Mouse (Mus musculus): ENCODE results near the gene Tbxas1. TPM values are rescaled to one million over a fixed set of nuclear protein-coding genes. Genes with fewer than 3 reads are reported as not detected.

Gene Tbxas1
- polyA plus RNA-seq, 1 experiment from 2014 or later: 4.8 TPM

DNA sequence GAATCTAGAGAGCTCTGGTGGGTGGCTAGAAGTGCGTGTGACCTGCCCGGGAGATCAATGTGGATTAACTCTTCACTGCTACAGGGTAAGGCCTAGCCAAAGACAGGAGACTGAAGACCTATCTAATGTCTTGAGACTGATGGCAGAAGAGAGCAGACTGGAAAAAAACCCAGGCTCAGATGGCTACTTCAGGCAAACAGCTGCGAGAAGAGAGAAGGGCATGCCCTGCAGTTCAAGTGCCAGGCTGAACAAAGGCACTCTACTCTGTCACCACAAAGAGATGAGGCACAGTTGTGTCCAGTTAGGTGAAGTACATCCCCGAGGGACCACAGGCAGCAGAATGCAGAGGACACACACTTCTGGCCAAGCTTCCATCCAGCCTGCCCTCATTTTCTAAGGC lies 37.1 kb upstream of the Tbxas1 start:
- H3K27me3 ChIP-seq (replicated peaks; ENCODE audit: control insufficient read depth, insufficient read depth, low read length): no peaks in the 10 kb centered on the region
- 71% methylated on average over 4 of the region's 4 CpGs for WGBS
- no peak overlapping the region for H3K4me2 ChIP-seq (ENCODE audit: low read depth, low read length)
- no peak overlapping the region for H3K4me3 ChIP-seq (ENCODE audit: low read length)
- ATAC-seq: no peak
- no peak overlapping the region for H3K9ac ChIP-seq (ENCODE audit: low read depth, low read length)
- 0 out of 2 replicates have a peak, but pooled peaks cover 15% of the 10 kb centered on the region for H3K4me1 ChIP-seq (ENCODE audit: control insufficient read depth, insufficient read depth, low read length)
- H3K9me3 ChIP-seq (ENCODE audit: control insufficient read depth, low read length): no peaks in the 10 kb centered on the region
- 0 out of 2 replicates have a peak, but pooled peaks cover 2% of the 10 kb centered on the region for H3K36me3 ChIP-seq (ENCODE audit: control insufficient read depth, insufficient read depth, low read length)
- no peak overlapping the region for H3K27ac ChIP-seq (ENCODE audit: low read length)

DNA sequence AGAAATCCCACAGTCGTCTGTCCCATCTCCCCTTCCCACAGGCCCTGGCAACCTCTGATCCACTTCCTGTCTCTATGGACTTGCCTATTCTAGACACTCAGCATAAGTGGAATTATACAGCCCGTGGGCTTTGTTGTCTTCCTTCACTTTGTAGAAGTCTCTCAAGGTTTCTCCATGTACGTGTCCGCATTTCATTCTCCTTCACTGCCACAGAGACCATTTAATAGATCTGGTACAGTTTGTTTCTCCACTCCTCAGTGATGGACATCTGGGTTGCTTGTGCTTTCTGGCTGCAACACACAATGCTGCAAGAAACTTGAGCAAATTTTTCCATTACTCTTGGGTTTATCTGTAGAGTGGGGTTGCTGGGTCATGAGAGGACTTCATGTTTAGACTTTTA lies 35.3 kb upstream of the Tbxas1 start:
- ATAC-seq: no peak
- H3K4me2 ChIP-seq (ENCODE audit: low read depth, low read length): no peak overlapping the region
- 63% methylated on average over 4 of the region's 4 CpGs for WGBS

DNA sequence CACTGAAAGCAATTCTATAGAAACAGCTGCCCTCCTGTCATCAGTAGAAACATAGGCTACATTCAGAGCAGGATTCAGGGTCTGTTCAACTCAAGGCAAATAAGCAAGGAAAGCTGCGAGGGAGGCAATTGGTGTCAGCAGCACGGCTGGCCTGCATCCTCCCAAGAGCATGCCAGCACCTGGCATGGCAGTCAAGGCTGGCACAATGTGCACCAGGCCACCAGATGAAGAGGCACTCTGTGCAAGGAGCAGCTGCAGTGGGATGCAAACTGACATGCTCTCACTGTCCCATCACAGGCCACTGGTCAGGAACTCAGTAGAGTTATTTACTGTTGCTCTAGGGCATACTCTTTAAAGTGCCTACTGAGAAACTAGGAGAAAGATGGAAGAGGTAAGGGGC lies 34.8 kb upstream of the Tbxas1 start:
- no peaks in the 10 kb centered on the region for H3K9me3 ChIP-seq (ENCODE audit: control insufficient read depth, low read length)
- WGBS: 70% methylated on average over 2 of the region's 2 CpGs
- peaks cover 9% of the 10 kb centered on the region; the same call in 1 of the 2 replicates for H3K4me1 ChIP-seq (ENCODE audit: control insufficient read depth, insufficient read depth, low read length)
- no peak overlapping the region for H3K4me2 ChIP-seq (ENCODE audit: low read depth, low read length)
- H3K4me3 ChIP-seq (ENCODE audit: low read length): no peak overlapping the region
- H3K9ac ChIP-seq (ENCODE audit: low read depth, low read length): no peak overlapping the region
- H3K27ac ChIP-seq (ENCODE audit: low read length): no peak overlapping the region
- no peak for ATAC-seq
- H3K36me3 ChIP-seq (ENCODE audit: control insufficient read depth, insufficient read depth, low read length): 0 out of 2 replicates have a peak, but pooled peaks cover 2% of the 10 kb centered on the region
- no peaks in the 10 kb centered on the region for H3K27me3 ChIP-seq (replicated peaks; ENCODE audit: control insufficient read depth, insufficient read depth, low read length)

More for the DNA sequence above, 35.3 kb upstream of the Tbxas1 start:
- no peaks in the 10 kb centered on the region for H3K27me3 ChIP-seq (replicated peaks; ENCODE audit: control insufficient read depth, insufficient read depth, low read length)
- peaks cover 4% of the 10 kb centered on the region; the same call in 1 of the 2 replicates for H3K4me1 ChIP-seq (ENCODE audit: control insufficient read depth, insufficient read depth, low read length)
- no peak overlapping the region for H3K27ac ChIP-seq (ENCODE audit: low read length)
- no peak overlapping the region for H3K4me3 ChIP-seq (ENCODE audit: low read length)
- no peak overlapping the region for H3K9ac ChIP-seq (ENCODE audit: low read depth, low read length)
- 0 out of 2 replicates have a peak, but pooled peaks cover 2% of the 10 kb centered on the region for H3K36me3 ChIP-seq (ENCODE audit: control insufficient read depth, insufficient read depth, low read length)
- H3K9me3 ChIP-seq (ENCODE audit: control insufficient read depth, low read length): no peaks in the 10 kb centered on the region

DNA sequence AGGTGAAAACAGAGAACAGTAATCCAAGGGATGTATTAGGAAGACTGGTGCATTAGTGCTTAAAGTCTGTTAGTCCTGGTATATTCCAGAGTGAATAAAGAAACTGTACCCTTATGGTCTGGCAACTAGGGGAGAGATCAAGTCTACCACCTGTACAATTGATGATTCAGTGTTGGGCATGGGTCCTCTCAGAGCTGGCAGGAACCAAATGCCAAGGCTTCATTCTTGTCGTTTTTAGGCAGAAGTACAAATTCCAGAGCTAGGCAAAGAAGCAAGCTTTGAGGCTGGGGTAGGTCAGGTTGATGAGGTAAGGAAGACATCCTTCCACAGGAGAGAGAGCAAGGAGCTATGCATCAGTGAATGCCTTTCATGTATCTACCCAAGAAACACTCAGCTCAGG lies 34.4 kb upstream of the Tbxas1 start:
- H3K27ac ChIP-seq (ENCODE audit: low read length): no peak overlapping the region
- H3K4me2 ChIP-seq (ENCODE audit: low read depth, low read length): no peak overlapping the region
- H3K27me3 ChIP-seq (replicated peaks; ENCODE audit: control insufficient read depth, insufficient read depth, low read length): no peaks in the 10 kb centered on the region
- 0 out of 2 replicates have a peak, but pooled peaks cover 2% of the 10 kb centered on the region for H3K36me3 ChIP-seq (ENCODE audit: control insufficient read depth, insufficient read depth, low read length)
- H3K9me3 ChIP-seq (ENCODE audit: control insufficient read depth, low read length): no peaks in the 10 kb centered on the region
- no peak overlapping the region for H3K9ac ChIP-seq (ENCODE audit: low read depth, low read length)
- H3K4me1 ChIP-seq (ENCODE audit: control insufficient read depth, insufficient read depth, low read length): peaks cover 13% of the 10 kb centered on the region; the same call in 1 of the 2 replicates
- ATAC-seq: no peak
- no peak overlapping the region for H3K4me3 ChIP-seq (ENCODE audit: low read length)
- WGBS: 53% methylated on average over 1 of the region's 1 CpGs

DNA sequence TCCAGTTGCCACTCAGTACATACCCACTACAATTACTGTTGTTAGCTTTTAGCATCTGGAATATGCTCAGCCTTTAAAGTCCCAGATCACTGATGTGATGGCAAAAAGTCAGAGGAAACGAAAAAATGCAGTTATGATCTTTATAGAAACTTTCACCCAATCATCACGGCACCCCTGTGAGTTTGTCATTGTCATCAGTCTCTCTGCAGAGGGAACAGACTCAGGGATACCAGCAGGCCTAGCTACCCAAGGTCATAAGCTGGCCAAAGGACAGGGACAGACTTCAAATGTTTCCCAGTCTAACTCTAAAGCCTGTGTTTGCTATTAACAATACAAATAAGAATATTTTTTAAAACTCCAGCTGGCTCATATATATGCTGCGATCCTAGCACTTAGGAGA lies 33.7 kb upstream of the Tbxas1 start:
- ATAC-seq: no peak
- Histone ChIP-seq H3K4me3 (ENCODE audit: low read length) (no peak overlapping the region), H3K36me3 (ENCODE audit: control insufficient read depth, insufficient read depth, low read length) (0 out of 2 replicates have a peak, but pooled peaks cover 2% of the 10 kb centered on the region), H3K9ac (ENCODE audit: low read depth, low read length) (no peak overlapping the region), H3K27ac (ENCODE audit: low read length) (no peak overlapping the region), H3K4me2 (ENCODE audit: low read depth, low read length) (no peak overlapping the region), H3K9me3 (ENCODE audit: control insufficient read depth, low read length) (no peaks in the 10 kb centered on the region), H3K4me1 (ENCODE audit: control insufficient read depth, insufficient read depth, low read length) (peaks cover 20% of the 10 kb centered on the region), H3K27me3 (replicated peaks; ENCODE audit: control insufficient read depth, insufficient read depth, low read length) (no peaks in the 10 kb centered on the region)
- 82% methylated on average over 3 of the region's 3 CpGs for WGBS

DNA sequence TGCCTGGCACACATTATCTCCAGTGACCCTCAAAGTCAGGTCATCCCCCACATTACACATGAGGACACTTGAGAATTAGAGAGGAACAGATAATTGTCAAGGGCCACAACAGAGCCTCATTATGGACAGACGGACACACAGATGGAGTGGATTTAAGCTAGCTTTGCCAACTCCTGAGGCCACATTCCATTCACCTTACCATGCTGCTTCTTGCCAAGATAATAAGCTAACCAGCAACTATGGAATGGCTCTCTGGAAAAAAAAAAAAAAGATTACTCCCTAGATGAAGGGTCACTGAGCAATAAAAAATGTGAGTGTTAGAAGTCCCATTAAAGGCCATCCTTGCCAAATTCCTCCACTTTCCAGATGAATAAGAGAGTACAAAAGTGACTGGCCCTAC lies 30.1 kb upstream of the Tbxas1 start:
- no peak overlapping the region for H3K9ac ChIP-seq (ENCODE audit: low read depth, low read length)
- no peak overlapping the region for H3K4me3 ChIP-seq (ENCODE audit: low read length)
- 80% methylated on average over 1 of the region's 1 CpGs for WGBS
- no peaks in the 10 kb centered on the region for H3K27me3 ChIP-seq (replicated peaks; ENCODE audit: control insufficient read depth, insufficient read depth, low read length)
- H3K9me3 ChIP-seq (ENCODE audit: control insufficient read depth, low read length): no peaks in the 10 kb centered on the region
- ATAC-seq: no peak
- H3K4me2 ChIP-seq (ENCODE audit: low read depth, low read length): no peak overlapping the region
- H3K36me3 ChIP-seq (ENCODE audit: control insufficient read depth, insufficient read depth, low read length): 0 out of 2 replicates have a peak, but pooled peaks cover 2% of the 10 kb centered on the region
- H3K27ac ChIP-seq (ENCODE audit: low read length): no peak overlapping the region; the same call in 1 of the 2 replicates
- H3K4me1 ChIP-seq (ENCODE audit: control insufficient read depth, insufficient read depth, low read length): peaks cover 52% of the 10 kb centered on the region

DNA sequence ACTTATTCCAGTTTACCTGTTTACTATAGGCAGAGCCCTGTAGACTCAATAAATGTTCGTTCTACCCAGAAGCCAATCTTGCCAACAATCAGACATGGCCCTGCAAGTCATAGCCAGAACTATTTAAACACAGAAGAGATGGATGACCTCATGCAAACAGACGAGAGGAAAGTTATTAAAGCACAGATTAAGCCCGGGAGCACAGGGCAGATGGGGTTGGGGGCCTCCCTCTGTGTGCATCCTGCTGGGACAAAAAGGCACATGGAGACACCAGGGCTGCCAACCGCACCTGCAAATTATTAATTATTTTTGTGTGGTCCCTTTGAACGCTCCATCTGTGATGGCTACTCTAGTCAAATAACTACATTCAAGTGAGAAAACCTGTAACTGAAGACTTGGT lies 29.3 kb upstream of the Tbxas1 start:
- Histone ChIP-seq H3K9ac (ENCODE audit: low read depth, low read length) (no peak overlapping the region), H3K27ac (ENCODE audit: low read length) (no peak overlapping the region), H3K9me3 (ENCODE audit: control insufficient read depth, low read length) (no peaks in the 10 kb centered on the region), H3K27me3 (replicated peaks; ENCODE audit: control insufficient read depth, insufficient read depth, low read length) (no peaks in the 10 kb centered on the region), H3K4me2 (ENCODE audit: low read depth, low read length) (no peak overlapping the region), H3K4me1 (ENCODE audit: control insufficient read depth, insufficient read depth, low read length) (peaks cover 48% of the 10 kb centered on the region), H3K36me3 (ENCODE audit: control insufficient read depth, insufficient read depth, low read length) (0 out of 2 replicates have a peak, but pooled peaks cover 2% of the 10 kb centered on the region), H3K4me3 (ENCODE audit: low read length) (no peak overlapping the region)
- no peak for ATAC-seq
- WGBS: 52% methylated on average over 5 of the region's 5 CpGs

DNA sequence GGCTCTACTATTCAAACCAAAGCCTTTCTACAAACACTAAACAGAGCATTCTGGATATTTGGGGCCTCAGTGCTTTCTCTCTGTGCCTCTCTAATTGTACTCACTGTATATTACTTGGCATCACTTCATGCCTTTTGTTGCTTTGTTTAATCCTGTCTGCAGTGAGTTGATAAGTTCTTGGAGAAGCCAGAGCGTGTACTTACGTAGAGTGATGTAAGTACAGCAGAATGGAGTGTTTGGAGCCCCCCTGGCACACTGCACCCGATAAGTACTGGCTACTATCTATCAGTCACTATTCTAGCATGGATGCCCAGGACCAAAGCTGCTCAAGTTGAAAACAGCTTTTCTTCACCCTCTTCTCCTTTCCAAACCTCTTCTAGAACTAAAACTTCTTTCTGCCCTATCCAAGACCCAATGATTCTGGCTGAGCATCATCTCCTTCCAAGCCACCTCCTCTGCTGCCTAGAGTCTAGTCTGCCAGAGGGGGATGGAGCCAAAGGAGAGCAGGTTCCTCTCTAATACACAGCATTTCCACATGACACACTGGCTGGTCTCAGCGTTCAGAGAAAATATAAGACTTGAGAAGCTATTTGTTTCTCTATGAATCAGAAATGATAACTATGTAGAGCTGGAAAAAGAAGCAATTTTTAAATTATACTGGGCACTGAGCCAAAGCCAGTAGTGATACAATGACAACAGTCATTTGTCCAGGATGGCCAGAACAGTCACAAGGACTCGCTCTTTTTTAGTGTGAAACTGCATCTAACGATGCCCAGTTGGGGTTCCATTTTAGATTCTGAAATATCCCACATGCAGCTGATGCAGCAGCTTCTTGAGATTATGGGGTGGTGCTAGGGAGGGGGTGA lies 28.6 kb upstream of the Tbxas1 start:
- Histone ChIP-seq H3K4me3 (ENCODE audit: low read length) (no peak overlapping the region), H3K36me3 (ENCODE audit: control insufficient read depth, insufficient read depth, low read length) (0 out of 2 replicates have a peak, but pooled peaks cover 2% of the 10 kb centered on the region), H3K4me2 (ENCODE audit: low read depth, low read length) (no peak overlapping the region), H3K27ac (ENCODE audit: low read length) (no peak overlapping the region), H3K27me3 (replicated peaks; ENCODE audit: control insufficient read depth, insufficient read depth, low read length) (no peaks in the 10 kb centered on the region), H3K9me3 (ENCODE audit: control insufficient read depth, low read length) (no peaks in the 10 kb centered on the region), H3K4me1 (ENCODE audit: control insufficient read depth, insufficient read depth, low read length) (peaks cover 48% of the 10 kb centered on the region), H3K9ac (ENCODE audit: low read depth, low read length) (no peak overlapping the region)
- no peak for ATAC-seq
- 66% methylated on average over 6 of the region's 6 CpGs for WGBS

DNA sequence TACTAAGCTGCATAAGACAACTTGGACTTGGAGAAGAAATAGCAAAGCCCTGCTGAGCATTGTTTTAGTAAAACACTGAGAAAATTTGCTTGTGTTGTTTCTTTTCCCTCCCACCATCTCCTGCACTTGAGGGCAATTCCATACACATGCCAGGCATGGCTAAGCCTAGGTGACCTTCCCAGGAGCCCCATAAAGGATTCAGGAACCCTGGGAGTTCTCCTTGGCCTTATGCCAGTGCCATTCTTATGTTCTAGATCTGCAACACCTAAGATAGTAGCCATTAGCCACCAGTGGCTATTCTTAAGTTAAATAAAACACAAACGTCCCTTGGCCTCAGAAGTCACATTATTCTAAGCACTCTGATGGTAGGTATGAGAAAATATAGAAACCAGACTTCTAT lies 27.8 kb upstream of the Tbxas1 start:
- H3K27ac ChIP-seq (ENCODE audit: low read length): no peak overlapping the region
- no peaks in the 10 kb centered on the region for H3K27me3 ChIP-seq (replicated peaks; ENCODE audit: control insufficient read depth, insufficient read depth, low read length)
- H3K4me2 ChIP-seq (ENCODE audit: low read depth, low read length): no peak overlapping the region
- H3K36me3 ChIP-seq (ENCODE audit: control insufficient read depth, insufficient read depth, low read length): 0 out of 2 replicates have a peak, but pooled peaks cover 2% of the 10 kb centered on the region
- no peak overlapping the region for H3K4me3 ChIP-seq (ENCODE audit: low read length)
- H3K9ac ChIP-seq (ENCODE audit: low read depth, low read length): no peak overlapping the region
- 60% methylated on average over 1 of the region's 1 CpGs for WGBS
- no peaks in the 10 kb centered on the region for H3K9me3 ChIP-seq (ENCODE audit: control insufficient read depth, low read length)
- H3K4me1 ChIP-seq (ENCODE audit: control insufficient read depth, insufficient read depth, low read length): peaks cover 57% of the 10 kb centered on the region
- no peak for ATAC-seq

Measured in intestine, embryonic 16.5 days (tissue).